Mouse (Mus musculus): ENCODE measurements around the gene Mt3.

Mt3 gene

DNA sequence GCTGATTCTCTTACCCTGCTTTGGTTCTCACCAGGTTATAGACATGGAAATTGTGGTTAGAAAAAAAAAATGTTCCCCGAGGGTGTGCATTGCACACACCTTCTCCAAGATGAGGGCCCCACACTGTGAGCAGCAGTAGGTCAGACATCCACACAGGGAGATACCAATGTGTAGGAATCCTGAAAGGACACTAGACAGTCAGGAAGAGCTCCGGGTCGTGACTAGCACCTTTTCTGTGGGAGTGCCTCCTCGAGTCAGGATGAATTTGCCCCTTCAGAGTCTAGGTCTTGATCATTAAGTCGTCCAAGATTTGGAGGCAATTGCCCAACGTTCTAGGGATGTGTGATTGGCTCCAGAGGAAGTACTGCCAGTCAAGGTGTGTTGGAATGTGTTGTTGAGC lies 33.4 kb downstream of the Mt3 start:
- no peak for DNase-seq (ENCODE audit: low read depth, low spot score)
- H3K27me3 ChIP-seq (ENCODE audit: control insufficient read depth, insufficient read depth, low read length, poor library complexity, severe bottlenecking): no peaks in the 10 kb centered on the region
- no peaks in the 10 kb centered on the region for H3K36me3 ChIP-seq (ENCODE audit: control insufficient read depth, insufficient read depth, low read length, poor library complexity, severe bottlenecking)

- DNase-seq (ENCODE audit: low read depth, low spot score): peak; percentile 82
- no peaks in the 10 kb centered on the region for H3K36me3 ChIP-seq (ENCODE audit: control insufficient read depth, insufficient read depth, low read length, poor library complexity, severe bottlenecking)
Observed at GRCm38 (mm10) chr8:94186542-94186941, 34.1 kb downstream of the Mt3 start.

DNA sequence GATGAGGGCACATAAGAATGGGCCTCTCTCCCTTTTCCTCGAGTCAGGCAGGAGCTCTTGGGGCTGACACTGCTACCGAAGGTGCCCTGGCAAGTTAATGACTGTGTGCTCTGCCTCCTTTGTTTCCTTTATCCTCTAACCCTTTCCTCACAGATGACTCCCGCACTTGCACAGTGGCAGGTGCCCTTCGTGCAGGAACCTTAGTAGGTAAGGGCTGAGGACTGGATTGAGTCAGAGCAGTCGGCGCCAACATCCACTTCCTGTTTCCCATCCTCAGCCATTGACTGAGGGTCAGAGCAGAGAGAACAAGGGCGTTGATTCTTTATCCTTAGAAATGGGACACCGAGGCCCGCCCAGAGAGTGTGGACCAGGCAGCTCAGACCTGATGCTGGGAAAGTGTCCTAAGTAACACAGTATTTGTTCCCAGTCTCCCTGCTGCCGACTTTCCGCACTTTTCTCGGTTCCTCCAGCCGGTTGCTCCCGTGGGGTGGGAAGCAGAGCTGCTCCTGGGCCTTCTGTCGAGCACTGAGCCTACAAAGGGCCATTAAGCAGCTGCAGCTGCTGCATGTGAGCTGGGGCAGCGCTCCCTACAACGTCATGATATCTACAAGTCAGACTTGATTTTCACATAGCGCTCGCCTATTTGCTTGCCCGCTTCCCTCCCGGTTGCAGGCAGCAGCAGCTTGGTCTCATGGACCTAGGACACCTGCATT lies 35.0 kb downstream of the Mt3 start:
- Histone ChIP-seq H3K27me3 (ENCODE audit: control insufficient read depth, insufficient read depth, low read length, poor library complexity, severe bottlenecking) (no peaks in the 10 kb centered on the region), H3K36me3 (ENCODE audit: control insufficient read depth, insufficient read depth, low read length, poor library complexity, severe bottlenecking) (no peaks in the 10 kb centered on the region)
- DNase-seq (ENCODE audit: low read depth, low spot score): peak; percentile 26

More at GRCm38 (mm10) chr8:94186542-94186941, 34.1 kb downstream of the Mt3 start:
- no peaks in the 10 kb centered on the region for H3K27me3 ChIP-seq (ENCODE audit: control insufficient read depth, insufficient read depth, low read length, poor library complexity, severe bottlenecking)

GRCm38 (mm10) chr8:94189275-94190031 lies 37.0 kb downstream of the Mt3 start:
- Histone ChIP-seq H3K27me3 (ENCODE audit: control insufficient read depth, insufficient read depth, low read length, poor library complexity, severe bottlenecking) (no peaks in the 10 kb centered on the region), H3K36me3 (ENCODE audit: control insufficient read depth, insufficient read depth, low read length, poor library complexity, severe bottlenecking) (no peaks in the 10 kb centered on the region)
- no peak for DNase-seq (ENCODE audit: low read depth, low spot score)

DNA sequence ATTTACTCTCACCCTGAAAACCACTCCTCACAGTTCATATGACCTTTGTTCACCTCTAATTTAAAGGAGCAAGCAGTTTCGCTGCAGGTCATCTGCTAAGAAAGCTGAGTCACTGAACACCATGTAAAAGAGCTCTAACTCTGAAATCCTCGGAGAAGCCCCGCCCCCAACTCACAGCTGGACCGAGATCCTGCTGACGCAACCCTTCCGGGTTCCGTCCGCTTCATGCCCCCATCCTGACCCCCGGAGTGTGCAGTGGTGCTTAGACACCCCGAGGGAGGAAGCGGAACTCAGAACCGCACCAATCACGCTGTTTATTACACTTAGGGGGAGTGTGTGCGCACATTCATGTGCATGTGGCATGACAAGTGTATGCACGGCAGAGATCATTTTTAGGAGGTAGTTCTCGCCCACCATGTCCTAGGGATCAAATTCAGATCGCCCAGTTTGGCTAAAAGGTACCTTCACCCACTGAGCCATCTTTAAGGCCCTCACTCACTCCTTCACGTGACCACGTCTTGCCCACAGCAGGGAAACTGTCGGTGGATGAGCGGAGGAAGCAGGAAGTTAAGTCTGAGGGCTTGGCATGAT lies 38.8 kb downstream of the Mt3 start:
- H3K27me3 ChIP-seq (ENCODE audit: control insufficient read depth, insufficient read depth, low read length, poor library complexity, severe bottlenecking): no peaks in the 10 kb centered on the region
- DNase-seq (ENCODE audit: low read depth, low spot score): peak; percentile 87

GRCm38 (mm10) chr8:94192926-94193325 lies 40.5 kb downstream of the Mt3 start:
- H3K36me3 ChIP-seq (ENCODE audit: control insufficient read depth, insufficient read depth, low read length, poor library complexity, severe bottlenecking): no peaks in the 10 kb centered on the region
- DNase-seq (ENCODE audit: low read depth, low spot score): no peak
- peaks cover 1% of the 10 kb centered on the region; the same call in 1 of the 2 replicates for H3K27me3 ChIP-seq (ENCODE audit: control insufficient read depth, insufficient read depth, low read length, poor library complexity, severe bottlenecking)

More for the DNA sequence above, 38.8 kb downstream of the Mt3 start:
- H3K36me3 ChIP-seq (ENCODE audit: control insufficient read depth, insufficient read depth, low read length, poor library complexity, severe bottlenecking): no peaks in the 10 kb centered on the region

- H3K27me3 ChIP-seq (ENCODE audit: control insufficient read depth, insufficient read depth, low read length, poor library complexity, severe bottlenecking): peaks cover 3% of the 10 kb centered on the region; the same call in 1 of the 2 replicates
- no peak for DNase-seq (ENCODE audit: low read depth, low spot score)
- H3K36me3 ChIP-seq (ENCODE audit: control insufficient read depth, insufficient read depth, low read length, poor library complexity, severe bottlenecking): no peaks in the 10 kb centered on the region
Observed at GRCm38 (mm10) chr8:94194591-94195223, 42.3 kb downstream of the Mt3 start.

- H3K36me3 ChIP-seq (ENCODE audit: control insufficient read depth, insufficient read depth, low read length, poor library complexity, severe bottlenecking): no peaks in the 10 kb centered on the region
- peaks cover 3% of the 10 kb centered on the region for H3K27me3 ChIP-seq (ENCODE audit: control insufficient read depth, insufficient read depth, low read length, poor library complexity, severe bottlenecking)
- peak; percentile 78 for DNase-seq (ENCODE audit: low read depth, low spot score)
Observed at GRCm38 (mm10) chr8:94199202-94199869, 46.9 kb downstream of the Mt3 start.
